Mouse (Mus musculus): Measurements from ENCODE around the gene Hist1h2ai. TPM values are rescaled to one million over a fixed set of nuclear protein-coding genes. Genes with fewer than 3 reads are reported as not detected.
A peak's percentile ranks its signal among the peaks of the same experiment; 100 is the strongest.
"Not testable (repeated sequence)": the region's sequence is repeated elsewhere in the genome, so short reads cannot be mapped to it uniquely, and the experiment has no call there.

Hist1h2ai gene
- polyA plus RNA-seq, 1 experiment from 2014 or later: 47.7 TPM

- H3K4me2 ChIP-seq (ENCODE audit: low read length): peak overlapping the region; percentile 74
- no peaks in the 10 kb centered on the region for H3K36me3 ChIP-seq (ENCODE audit: control insufficient read depth, insufficient read depth, low read length)
- no peak for ATAC-seq (replicated peaks; ENCODE audit: low FRiP score, low TSS enrichment, low read depth)
- WGBS: 34% methylated on average over 5 of the region's 5 CpGs
- H3K27me3 ChIP-seq (replicated peaks; ENCODE audit: control insufficient read depth, insufficient read depth, low read length): no peaks in the 10 kb centered on the region
- peak overlapping the region; percentile 93; the same call in 1 of the 2 replicates for H3K27ac ChIP-seq (ENCODE audit: low read depth)
- H3K9ac ChIP-seq (ENCODE audit: low read length): peak overlapping the region; percentile 64; the same call in 1 of the 2 replicates
- peaks cover 23% of the 10 kb centered on the region for H3K4me1 ChIP-seq (replicated peaks; ENCODE audit: control insufficient read depth, insufficient read depth, low read length)
- H3K4me3 ChIP-seq (ENCODE audit: low read depth, low read length): no peak overlapping the region; the same call in 1 of the 2 replicates
- DNase-seq (ENCODE audit: low spot score): no peak
- H3K9me3 ChIP-seq (ENCODE audit: control insufficient read depth, low read length): no peaks in the 10 kb centered on the region
These were observed 7.0 kb downstream of the Hist1h2ai start for GRCm38 (mm10) chr13:21722993-21723836.

- 22% methylated on average over 10 of the region's 11 CpGs for WGBS
- Histone ChIP-seq H3K27ac (ENCODE audit: low read depth) (no peak overlapping the region), H3K4me2 (ENCODE audit: low read length) (no peak overlapping the region), H3K36me3 (ENCODE audit: control insufficient read depth, insufficient read depth, low read length) (no peaks in the 10 kb centered on the region), H3K9ac (ENCODE audit: low read length) (no peak overlapping the region), H3K9me3 (ENCODE audit: control insufficient read depth, low read length) (no peaks in the 10 kb centered on the region), H3K4me3 (ENCODE audit: low read depth, low read length) (no peak overlapping the region), H3K4me1 (replicated peaks; ENCODE audit: control insufficient read depth, insufficient read depth, low read length) (no peaks in the 10 kb centered on the region), H3K27me3 (replicated peaks; ENCODE audit: control insufficient read depth, insufficient read depth, low read length) (no peaks in the 10 kb centered on the region)
- ATAC-seq (replicated peaks; ENCODE audit: low FRiP score, low TSS enrichment, low read depth) (no peak; the same call in 1 of the 2 replicates), DNase-seq (ENCODE audit: low spot score) (no peak)
These were observed 11.8 kb downstream of the Hist1h2ai start for GRCm38 (mm10) chr13:21727948-21728572.

GRCm38 (mm10) chr13:21729544-21729943 lies 13.3 kb downstream of the Hist1h2ai start:
- Histone ChIP-seq H3K4me1 (replicated peaks; ENCODE audit: control insufficient read depth, insufficient read depth, low read length) (0 out of 2 replicates have a peak, but pooled peaks cover 2% of the 10 kb centered on the region), H3K36me3 (ENCODE audit: control insufficient read depth, insufficient read depth, low read length) (no peaks in the 10 kb centered on the region), H3K9me3 (ENCODE audit: control insufficient read depth, low read length) (no peaks in the 10 kb centered on the region), H3K27me3 (replicated peaks; ENCODE audit: control insufficient read depth, insufficient read depth, low read length) (no peaks in the 10 kb centered on the region), H3K4me2 (ENCODE audit: low read length) (no peak overlapping the region), H3K4me3 (ENCODE audit: low read depth, low read length) (no peak overlapping the region), H3K9ac (ENCODE audit: low read length) (no peak overlapping the region), H3K27ac (ENCODE audit: low read depth) (no peak overlapping the region)
- DNase-seq (ENCODE audit: low spot score) (no peak), ATAC-seq (replicated peaks; ENCODE audit: low FRiP score, low TSS enrichment, low read depth) (no peak)
- WGBS: 48% methylated on average over 1 of the region's 1 CpGs

- WGBS: 82% methylated on average over 5 of the region's 5 CpGs
- Histone ChIP-seq H3K27ac (ENCODE audit: low read depth) (peak overlapping the region; percentile 97), H3K9me3 (ENCODE audit: control insufficient read depth, low read length) (no peaks in the 10 kb centered on the region), H3K4me1 (replicated peaks; ENCODE audit: control insufficient read depth, insufficient read depth, low read length) (0 out of 2 replicates have a peak, but pooled peaks cover 11% of the 10 kb centered on the region), H3K9ac (ENCODE audit: low read length) (no peak overlapping the region), H3K27me3 (replicated peaks; ENCODE audit: control insufficient read depth, insufficient read depth, low read length) (no peaks in the 10 kb centered on the region), H3K4me2 (ENCODE audit: low read length) (no peak overlapping the region), H3K4me3 (ENCODE audit: low read depth, low read length) (no peak overlapping the region), H3K36me3 (ENCODE audit: control insufficient read depth, insufficient read depth, low read length) (no peaks in the 10 kb centered on the region)
- DNase-seq (ENCODE audit: low spot score) (no peak), ATAC-seq (replicated peaks; ENCODE audit: low FRiP score, low TSS enrichment, low read depth) (no peak; the same call in 1 of the 2 replicates)
These were observed 17.2 kb downstream of the Hist1h2ai start for GRCm38 (mm10) chr13:21733466-21733865.

GRCm38 (mm10) chr13:21734010-21734905 lies 18.0 kb downstream of the Hist1h2ai start:
- Histone ChIP-seq H3K27me3 (replicated peaks; ENCODE audit: control insufficient read depth, insufficient read depth, low read length) (no peaks in the 10 kb centered on the region), H3K4me2 (ENCODE audit: low read length) (peak overlapping the region; percentile 70), H3K4me3 (ENCODE audit: low read depth, low read length) (peak overlapping the region; percentile 55), H3K9ac (ENCODE audit: low read length) (peak overlapping the region; percentile 79), H3K4me1 (replicated peaks; ENCODE audit: control insufficient read depth, insufficient read depth, low read length) (peaks cover 11% of the 10 kb centered on the region; the same call in 1 of the 2 replicates), H3K27ac (ENCODE audit: low read depth) (peak overlapping the region; percentile 97), H3K9me3 (ENCODE audit: control insufficient read depth, low read length) (no peaks in the 10 kb centered on the region), H3K36me3 (ENCODE audit: control insufficient read depth, insufficient read depth, low read length) (no peaks in the 10 kb centered on the region)
- DNase-seq (ENCODE audit: low spot score): peak; percentile 91
- ATAC-seq (replicated peaks; ENCODE audit: low FRiP score, low TSS enrichment, low read depth): peak; percentile 83
- under 1% methylated on average over 21 of the region's 21 CpGs for WGBS

GRCm38 (mm10) chr13:21734906-21735767 lies 18.9 kb downstream of the Hist1h2ai start, which contains the start of gene Hist1h4j:
TSS of gene Hist1h4j (plus strand) at chr13:21735064.
- peak within 1 kb of the TSS; percentile 70 for H3K4me2 ChIP-seq (ENCODE audit: low read length)
- 1% methylated on average over 44 of the region's 56 CpGs for WGBS

GRCm38 (mm10) chr13:21745006-21745405 lies 28.8 kb downstream of the Hist1h2ai start:
- H3K9ac ChIP-seq (ENCODE audit: low read length): no peak overlapping the region
- no peak overlapping the region for H3K4me2 ChIP-seq (ENCODE audit: low read length)
- no peak overlapping the region for H3K4me3 ChIP-seq (ENCODE audit: low read depth, low read length)
- H3K4me1 ChIP-seq (replicated peaks; ENCODE audit: control insufficient read depth, insufficient read depth, low read length): peaks cover 12% of the 10 kb centered on the region; the same call in 1 of the 2 replicates
- no peaks in the 10 kb centered on the region for H3K36me3 ChIP-seq (ENCODE audit: control insufficient read depth, insufficient read depth, low read length)
- WGBS: 23% methylated on average over 1 of the region's 1 CpGs
- no peak overlapping the region for H3K27ac ChIP-seq (ENCODE audit: low read depth)
- no peak for ATAC-seq (replicated peaks; ENCODE audit: low FRiP score, low TSS enrichment, low read depth)
- H3K9me3 ChIP-seq (ENCODE audit: control insufficient read depth, low read length): no peaks in the 10 kb centered on the region
- H3K27me3 ChIP-seq (replicated peaks; ENCODE audit: control insufficient read depth, insufficient read depth, low read length): no peaks in the 10 kb centered on the region
- DNase-seq (ENCODE audit: low spot score): no peak

More at GRCm38 (mm10) chr13:21734906-21735767, 18.9 kb downstream of the Hist1h2ai start, which contains the start of gene Hist1h4j:
- ATAC-seq (replicated peaks; ENCODE audit: low FRiP score, low TSS enrichment, low read depth) (peak; percentile 91), DNase-seq (ENCODE audit: low spot score) (peak; percentile 100)
- Histone ChIP-seq H3K9ac (ENCODE audit: low read length) (peak within 1 kb of the TSS; percentile 79), H3K4me3 (ENCODE audit: low read depth, low read length) (peak within 1 kb of the TSS; percentile 55), H3K4me1 (replicated peaks; ENCODE audit: control insufficient read depth, insufficient read depth, low read length) (peaks cover 14% of the 10 kb centered on the region; the same call in 1 of the 2 replicates), H3K27ac (ENCODE audit: low read depth) (peak within 1 kb of the TSS; percentile 97)
- H3K9me3 ChIP-seq (ENCODE audit: control insufficient read depth, low read length); H3K27me3 ChIP-seq (replicated peaks; ENCODE audit: control insufficient read depth, insufficient read depth, low read length); H3K36me3 ChIP-seq (ENCODE audit: control insufficient read depth, insufficient read depth, low read length): not testable (repeated sequence)

All from intestine, embryonic 14.5 days (tissue).